Mouse (Mus musculus): ENCODE results near the gene Gm45785.

Gene Gm45785

GRCm38 (mm10) chr7:140857550-140858505, 1.7 kb upstream of the Gm45785 start, which contains the start of gene Bet1l:
Gene Bet1l (minus strand): TSS chr7:140857577.
- no peak for DNase-seq (ENCODE audit: low read depth, low spot score)

- DNase-seq (ENCODE audit: low read depth, low spot score) = peak; percentile 66
Observed at GRCm38 (mm10) chr7:140856785-140857549, 836 bp upstream of the Gm45785 start, which contains the start of gene Ric8a. Gene Ric8a (plus strand): TSS chr7:140856957.

- no peak for DNase-seq (ENCODE audit: low read depth, low spot score)
Observed at GRCm38 (mm10) chr7:140855181-140855580, 950 bp downstream of the Gm45785 start.

GRCm38 (mm10) chr7:140854483-140854882, 1.6 kb downstream of the Gm45785 start:
- DNase-seq (ENCODE audit: low read depth, low spot score) = no peak

- no peak for DNase-seq (ENCODE audit: low read depth, low spot score)
Observed at GRCm38 (mm10) chr7:140853386-140853785, 2.7 kb downstream of the Gm45785 start.

- DNase-seq (ENCODE audit: low read depth, low spot score) = no peak
Observed at GRCm38 (mm10) chr7:140851916-140852315, 4.2 kb downstream of the Gm45785 start.

- DNase-seq (ENCODE audit: low read depth, low spot score) = no peak
Observed at GRCm38 (mm10) chr7:140848591-140848990, 7.5 kb downstream of the Gm45785 start.

GRCm38 (mm10) chr7:140847755-140848580, 8.2 kb downstream of the Gm45785 start, which contains the start of gene Odf3:
Gene Odf3 (plus strand): TSS chr7:140847805.
- DNase-seq (ENCODE audit: low read depth, low spot score) = no peak

- DNase-seq (ENCODE audit: low read depth, low spot score) = no peak
Observed at GRCm38 (mm10) chr7:140846676-140847075, 9.5 kb downstream of the Gm45785 start.

GRCm38 (mm10) chr7:140845683-140846082, 10.4 kb downstream of the Gm45785 start:
- no peak for DNase-seq (ENCODE audit: low read depth, low spot score)

GRCm38 (mm10) chr7:140844905-140845665, 11.0 kb downstream of the Gm45785 start, which contains the start of gene Scgb1c1:
Gene Scgb1c1 (plus strand): TSS chr7:140845547.
- DNase-seq (ENCODE audit: low read depth, low spot score) = peak; percentile 88

GRCm38 (mm10) chr7:140843806-140844205, 12.3 kb downstream of the Gm45785 start:
- DNase-seq (ENCODE audit: low read depth, low spot score) = no peak

GRCm38 (mm10) chr7:140840750-140841735, 15.1 kb downstream of the Gm45785 start:
- no peak for DNase-seq (ENCODE audit: low read depth, low spot score)

- no peak for DNase-seq (ENCODE audit: low read depth, low spot score)
Observed at GRCm38 (mm10) chr7:140839556-140839955, 16.6 kb downstream of the Gm45785 start.

- no peak for DNase-seq (ENCODE audit: low read depth, low spot score)
Observed at GRCm38 (mm10) chr7:140836243-140837115, 19.7 kb downstream of the Gm45785 start.

- no peak for DNase-seq (ENCODE audit: low read depth, low spot score)
Observed at GRCm38 (mm10) chr7:140835758-140836087, 20.4 kb downstream of the Gm45785 start.

- DNase-seq (ENCODE audit: low read depth, low spot score) = no peak
Observed at GRCm38 (mm10) chr7:140834968-140835757, 21.0 kb downstream of the Gm45785 start, which contains the start of gene Urah. Gene Urah (plus strand): TSS chr7:140835018.

All from forelimb bud, embryonic 11.5 days (tissue).